In the genomic region with DNA sequence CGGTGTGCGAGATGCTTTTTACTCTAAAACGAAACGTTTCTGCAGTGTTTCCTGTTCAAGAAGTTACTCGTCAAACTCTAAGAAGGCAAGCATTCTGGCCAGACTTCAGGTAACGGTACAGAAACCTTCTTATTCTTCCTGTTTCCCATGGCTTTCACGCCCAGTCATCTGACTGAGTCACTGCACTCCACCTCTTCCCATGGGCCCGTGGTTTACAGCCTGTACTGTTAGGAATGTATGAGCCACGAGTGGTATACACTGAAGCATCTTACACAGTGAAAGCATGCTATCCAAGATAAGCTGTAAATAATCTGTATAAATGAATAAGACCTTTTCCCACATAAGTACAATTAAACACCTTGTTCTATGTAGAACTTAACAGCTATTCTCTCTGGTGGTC, we compare ENCODE assay signal across 15 mouse cellular contexts.
"Had no signal": no experiment of that assay in that cellular context is flagged by ENCODE, and none has a peak within 500 bp of the region (broad histone marks: within the 10 kb centered on the region; RNA-seq: fewer than 3 reads in every experiment).

No protein-coding gene starts in this region.

- H3K4me3 ChIP-seq: layer of hippocampus, adult 2 months; liver, embryonic 13.5 days had no signal

- H3K27ac ChIP-seq: kidney, postnatal 0 days; layer of hippocampus, adult 2 months; liver, embryonic 13.5 days; stomach, postnatal 0 days had no signal

- H3K27me3 ChIP-seq: liver, embryonic 13.5 days had no signal

- DNase-seq: kidney, postnatal 25 days; layer of hippocampus, adult 9-11 months; liver, embryonic 13.5 days; lung, adult 2 months; lung, postnatal 14 days; lung, postnatal 4 days; midbrain, embryonic 14.5 days; right cerebral cortex, postnatal 4 days; thymus, adult 2 months; thymus, postnatal 14 days; thymus, postnatal 4 days had no signal

- H3K9me3 ChIP-seq: liver, embryonic 13.5 days had no signal

- H3K9ac ChIP-seq: liver, embryonic 13.5 days had no signal

- H3K4me2 ChIP-seq: liver, embryonic 13.5 days; midbrain, embryonic 11.5 days had no signal
